In the genomic region with DNA sequence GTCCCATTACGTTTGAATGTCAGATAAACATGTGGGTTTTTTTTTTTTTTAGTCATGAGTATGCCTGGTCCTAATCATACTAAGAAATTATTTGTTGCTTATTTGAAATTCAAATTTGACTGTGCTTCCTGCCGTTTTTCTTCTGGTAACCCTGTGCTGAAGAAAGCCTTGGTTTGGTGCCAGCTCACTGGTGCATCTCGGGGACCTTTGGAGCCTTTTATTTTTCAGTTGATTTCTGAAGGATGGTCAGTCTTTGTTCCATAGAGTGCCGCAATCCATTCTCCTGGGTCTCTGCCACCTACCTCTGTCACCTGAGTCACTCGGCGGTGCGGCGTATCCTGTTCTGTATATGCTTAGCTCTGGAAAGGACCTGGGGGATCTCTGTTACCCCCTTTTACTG, we compare ENCODE assay signal across 15 mouse cellular contexts.
A peak's percentile ranks its signal among the peaks of the same experiment; 100 is the strongest.
DNase-seq lines count a peak whose midpoint lies in the region; ATAC-seq lines count a peak whose summit lies in the region.
"Had no signal": no experiment of that assay in that cellular context is flagged by ENCODE, and none has a peak within 500 bp of the region (broad histone marks: within the 10 kb centered on the region; RNA-seq: fewer than 3 reads in every experiment).

No protein-coding gene starts in this region.

- H3K4me1 ChIP-seq in midbrain, embryonic 13.5 days (replicated peaks), result peaks cover 23% of the 10 kb centered on the region
- no peaks in the 10 kb centered on the region for H3K4me1 ChIP-seq in midbrain, embryonic 11.5 days (ENCODE audit: control insufficient read depth, insufficient read depth, low read length)
- H3K4me1 ChIP-seq in forebrain, embryonic 14.5 days (ENCODE audit: control insufficient read depth, insufficient read depth, low read length), result peaks cover 31% of the 10 kb centered on the region; the same call in 1 of the 2 replicates
- H3K4me1 ChIP-seq in midbrain, embryonic 15.5 days, result peaks cover 15% of the 10 kb centered on the region; the same call in 1 of the 2 replicates
- H3K4me1 ChIP-seq: liver, embryonic 12.5 days had no signal

- H3K27ac ChIP-seq in midbrain, embryonic 13.5 days, result peak overlapping the region; percentile 76
- H3K27ac ChIP-seq in midbrain, embryonic 11.5 days (ENCODE audit: low read depth, low read length), result no peak overlapping the region
- H3K27ac ChIP-seq in forebrain, embryonic 14.5 days (ENCODE audit: low read depth, low read length), result peak overlapping the region; percentile 31; the same call in 1 of the 2 replicates
- peak overlapping the region; percentile 63 for H3K27ac ChIP-seq in midbrain, embryonic 15.5 days
- H3K27ac ChIP-seq: heart, embryonic 13.5 days; limb, embryonic 10.5 days; liver, embryonic 12.5 days had no signal

- no peak overlapping the region for H3K4me2 ChIP-seq in midbrain, embryonic 13.5 days (replicated peaks)
- H3K4me2 ChIP-seq in midbrain, embryonic 11.5 days, result no peak overlapping the region
- peak overlapping the region; percentile 16; the same call in 1 of the 2 replicates for H3K4me2 ChIP-seq in forebrain, embryonic 14.5 days (ENCODE audit: low read length)
- no peak overlapping the region for H3K4me2 ChIP-seq in midbrain, embryonic 15.5 days
- H3K4me2 ChIP-seq: heart, embryonic 13.5 days; liver, embryonic 12.5 days had no signal

- H3K9me3 ChIP-seq in midbrain, embryonic 13.5 days, result no peaks in the 10 kb centered on the region
- no peaks in the 10 kb centered on the region for H3K9me3 ChIP-seq in midbrain, embryonic 11.5 days (ENCODE audit: control insufficient read depth, low read length)
- H3K9me3 ChIP-seq in forebrain, embryonic 14.5 days (replicated peaks; ENCODE audit: control insufficient read depth, low read length), result no peaks in the 10 kb centered on the region
- no peaks in the 10 kb centered on the region for H3K9me3 ChIP-seq in midbrain, embryonic 15.5 days
- H3K9me3 ChIP-seq: heart, embryonic 13.5 days; limb, embryonic 10.5 days; liver, embryonic 12.5 days had no signal

- 0 out of 2 replicates have a peak, but pooled peaks cover 3% of the 10 kb centered on the region for H3K27me3 ChIP-seq in midbrain, embryonic 13.5 days
- H3K27me3 ChIP-seq in midbrain, embryonic 11.5 days (ENCODE audit: control insufficient read depth, insufficient read depth, low read length), result no peaks in the 10 kb centered on the region
- H3K27me3 ChIP-seq in forebrain, embryonic 14.5 days (replicated peaks; ENCODE audit: control insufficient read depth, insufficient read depth, low read length), result no peaks in the 10 kb centered on the region
- no peaks in the 10 kb centered on the region for H3K27me3 ChIP-seq in midbrain, embryonic 15.5 days (replicated peaks)
- H3K27me3 ChIP-seq: liver, embryonic 12.5 days had no signal

- H3K9ac ChIP-seq in midbrain, embryonic 13.5 days (replicated peaks), result no peak overlapping the region
- H3K9ac ChIP-seq in midbrain, embryonic 11.5 days (ENCODE audit: low read length), result no peak overlapping the region
- no peak overlapping the region for H3K9ac ChIP-seq in forebrain, embryonic 14.5 days (ENCODE audit: low read length)
- no peak overlapping the region for H3K9ac ChIP-seq in midbrain, embryonic 15.5 days
- H3K9ac ChIP-seq: heart, embryonic 13.5 days; liver, embryonic 12.5 days had no signal

- H3K4me3 ChIP-seq in midbrain, embryonic 13.5 days (replicated peaks), result no peak overlapping the region
- H3K4me3 ChIP-seq in midbrain, embryonic 11.5 days (ENCODE audit: low read depth, low read length), result no peak overlapping the region
- no peak overlapping the region for H3K4me3 ChIP-seq in forebrain, embryonic 14.5 days (ENCODE audit: low read depth, low read length)
- no peak overlapping the region for H3K4me3 ChIP-seq in midbrain, embryonic 15.5 days
- H3K4me3 ChIP-seq: heart, embryonic 13.5 days; limb, embryonic 10.5 days; liver, embryonic 12.5 days had no signal

- H3K36me3 ChIP-seq in midbrain, embryonic 13.5 days, result no peaks in the 10 kb centered on the region
- H3K36me3 ChIP-seq in midbrain, embryonic 11.5 days (ENCODE audit: control insufficient read depth, insufficient read depth, low read length), result no peaks in the 10 kb centered on the region
- H3K36me3 ChIP-seq in forebrain, embryonic 14.5 days (ENCODE audit: control insufficient read depth, insufficient read depth, low read length), result no peaks in the 10 kb centered on the region
- H3K36me3 ChIP-seq in midbrain, embryonic 15.5 days (replicated peaks), result no peaks in the 10 kb centered on the region
- H3K36me3 ChIP-seq: G1E; heart, embryonic 13.5 days; limb, embryonic 10.5 days; liver, embryonic 12.5 days had no signal

- no peak for DNase-seq in midbrain, embryonic 11.5 days (ENCODE audit: low spot score, missing footprints)
- peak; percentile 41 for DNase-seq in forebrain, embryonic 14.5 days (ENCODE audit: low spot score)
- DNase-seq in kidney, adult 9 months, result peak; percentile 89
- no peak for DNase-seq in right cerebral cortex, postnatal 14 days
- no peak for DNase-seq in left cerebral cortex, adult 9 months (ENCODE audit: low spot score in 2 of 2)
- DNase-seq: adrenal gland, adult 2 months; cerebellum, adult 2 months; gastrocnemius, postnatal 36 days; thymus, adult 2 months had no signal

- 66% methylated on average over 8 of the region's 8 CpGs for WGBS in midbrain, embryonic 13.5 days
- 78% methylated on average over 8 of the region's 8 CpGs for WGBS in midbrain, embryonic 11.5 days
- 31% methylated on average over 8 of the region's 8 CpGs for WGBS in forebrain, embryonic 14.5 days
- 44% methylated on average over 8 of the region's 8 CpGs for WGBS in midbrain, embryonic 15.5 days

- no peak for ATAC-seq in midbrain, embryonic 13.5 days
- ATAC-seq in midbrain, embryonic 11.5 days (ENCODE audit: low FRiP score), result no peak
- no peak for ATAC-seq in forebrain, embryonic 14.5 days
- no peak for ATAC-seq in midbrain, embryonic 15.5 days (replicated peaks)
- ATAC-seq: liver, embryonic 12.5 days had no signal

Comparison
In these comparisons a context has a peak if more than half of its experiments do, and no peak if none do; other contexts are left out.
1. DNase-seq: peak in forebrain, embryonic 14.5 days (single experiment) and kidney, adult 9 months (single experiment); none in midbrain, embryonic 11.5 days (single experiment), right cerebral cortex, postnatal 14 days (single experiment) and left cerebral cortex, adult 9 months (0 of 2).